Mouse (Mus musculus): Measurements from ENCODE around the gene Emc7.
A peak's percentile ranks its signal among the peaks of the same experiment; 100 is the strongest.

The Emc7 gene

DNA sequence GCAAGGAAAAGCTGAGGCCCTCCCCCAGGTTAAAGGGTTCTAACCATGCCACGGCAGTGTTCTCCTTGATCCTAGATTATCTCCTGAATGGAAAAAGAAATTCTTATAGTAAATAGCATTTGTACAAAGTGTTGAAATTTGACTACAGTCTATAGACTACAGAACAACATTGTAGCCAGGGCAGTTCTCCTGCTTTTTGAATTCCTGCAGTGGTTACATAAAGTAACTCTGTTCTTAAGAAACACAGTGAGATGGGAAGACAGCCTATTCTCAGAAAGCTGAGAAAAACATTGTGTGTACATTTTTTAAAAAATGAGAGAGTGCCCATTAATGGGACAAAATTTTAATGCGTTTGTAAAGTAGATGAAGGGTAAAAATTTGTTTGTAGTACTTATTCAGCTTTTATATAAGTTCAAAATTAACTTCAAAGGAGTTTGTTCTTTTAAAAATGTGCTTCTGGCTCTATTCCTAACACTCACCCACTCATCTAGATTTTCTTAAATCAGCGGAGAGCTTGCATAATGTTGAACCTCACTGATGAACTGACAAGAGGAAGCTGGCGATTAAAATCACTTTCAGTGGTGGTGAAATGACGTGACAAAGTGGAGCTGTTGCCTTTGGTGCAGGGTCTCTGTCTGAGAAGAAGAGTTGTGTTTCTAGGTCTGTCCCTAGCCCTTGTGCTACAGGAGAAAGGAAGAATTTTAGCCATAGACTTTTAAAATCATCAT is 20.4 kb downstream of the Emc7 start:
- no peak for DNase-seq (ENCODE audit: low spot score in 2 of 2)

DNA sequence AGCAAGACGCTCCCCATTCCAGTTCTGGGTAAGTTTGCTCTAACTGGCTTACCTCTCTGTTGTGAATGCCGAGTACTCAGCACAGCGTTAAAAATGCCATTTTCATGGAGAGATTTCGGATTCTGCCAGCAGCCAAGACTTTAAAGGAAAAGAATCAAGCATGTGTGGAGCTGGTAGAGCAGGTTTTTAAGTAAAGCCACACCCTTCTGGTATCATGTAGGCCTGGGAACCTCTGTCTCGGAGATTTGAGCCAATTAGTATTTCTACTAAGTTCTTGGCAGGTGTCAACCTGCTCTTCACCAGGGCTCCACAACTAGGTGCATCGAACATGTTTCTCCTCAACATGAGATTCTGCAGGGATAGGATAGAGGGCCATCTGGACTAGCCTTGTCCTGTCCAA is 21.8 kb downstream of the Emc7 start:
- DNase-seq (ENCODE audit: low spot score in 2 of 2) = no peak

DNA sequence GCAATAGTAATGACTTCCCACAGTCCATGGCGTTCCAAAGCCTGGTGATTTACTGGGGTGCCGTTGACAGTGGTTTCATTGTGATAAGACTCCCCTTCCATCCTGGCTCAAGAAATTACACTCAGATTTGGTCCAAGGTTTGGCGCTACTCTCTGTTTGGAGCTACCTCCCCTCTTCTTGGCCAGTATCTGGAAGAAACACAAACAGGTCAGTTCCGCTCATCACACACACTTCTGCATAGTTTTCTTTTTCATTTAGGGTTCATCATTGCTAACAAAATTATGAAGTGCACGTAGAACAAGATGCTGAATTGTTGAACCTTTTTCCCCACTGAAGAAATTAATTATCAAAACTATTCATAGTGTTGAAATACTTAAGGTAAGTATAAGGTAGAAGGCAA is 25.9 kb downstream of the Emc7 start, which contains the start of gene Chrm5:
Chrm5 (minus strand) TSS at position 101 of the 400 bp plus-strand sequence.
- DNase-seq (ENCODE audit: low spot score in 2 of 2) = no peak

DNA sequence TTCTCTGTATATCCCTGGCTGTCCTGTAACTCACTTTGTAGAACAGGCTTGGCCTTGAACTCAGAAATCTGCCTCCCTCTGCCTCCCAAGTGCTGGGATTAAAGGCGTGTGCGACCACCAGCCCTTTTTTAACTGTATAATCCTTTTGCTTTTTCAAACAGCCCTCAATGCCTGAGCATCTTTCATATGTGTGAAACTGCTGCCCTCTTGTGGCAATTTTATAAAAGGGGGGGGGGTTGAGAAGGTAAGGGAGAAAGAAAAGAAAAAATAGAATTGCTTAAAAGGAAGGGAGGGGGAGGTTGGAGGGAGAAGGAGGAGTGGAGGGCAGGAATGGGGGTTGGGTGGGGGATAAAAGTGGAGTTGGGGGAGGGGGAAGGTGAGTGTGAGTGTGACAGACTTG is 26.8 kb downstream of the Emc7 start:
- DNase-seq (ENCODE audit: low spot score in 2 of 2) = no peak

DNA sequence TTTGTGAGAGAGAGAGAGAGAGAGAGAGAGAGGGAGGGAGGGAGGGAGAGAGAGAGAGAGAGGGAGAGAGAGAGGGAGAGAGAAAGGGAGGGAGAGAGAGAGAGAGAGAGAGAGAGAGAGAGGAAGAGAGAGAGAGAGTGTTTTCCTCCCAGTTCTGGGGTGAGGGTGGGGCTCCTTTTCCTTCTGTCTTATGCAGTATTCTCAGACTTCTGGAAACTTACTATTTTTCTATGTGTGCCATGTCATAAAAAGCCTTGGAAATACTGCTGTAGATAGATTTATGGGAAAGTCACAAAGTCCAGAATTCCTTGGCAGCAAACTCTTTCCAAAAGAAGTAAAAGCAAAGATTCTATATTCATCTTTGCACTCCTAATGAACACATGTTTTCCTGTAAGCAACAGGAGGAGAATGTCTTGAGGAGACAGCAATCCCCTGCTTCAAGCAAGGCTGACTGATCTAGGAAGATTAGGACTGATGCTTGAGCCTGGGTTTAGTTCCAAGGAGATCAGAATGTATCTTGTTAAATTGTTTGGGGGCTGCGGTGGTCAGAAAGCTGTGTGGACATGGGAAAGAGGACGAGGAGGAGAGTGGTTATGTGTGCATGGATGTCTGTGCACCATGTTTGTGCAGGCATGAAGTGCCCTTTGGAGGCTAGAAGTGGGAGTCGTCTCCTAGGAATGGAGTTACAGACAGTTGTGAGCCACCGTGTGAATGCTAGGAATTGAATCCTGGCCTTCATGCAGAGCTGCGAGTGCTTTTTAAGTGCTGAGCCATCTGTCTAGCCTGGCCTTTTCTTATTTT is 27.9 kb downstream of the Emc7 start:
- no peak for DNase-seq (ENCODE audit: low spot score in 2 of 2)

DNA sequence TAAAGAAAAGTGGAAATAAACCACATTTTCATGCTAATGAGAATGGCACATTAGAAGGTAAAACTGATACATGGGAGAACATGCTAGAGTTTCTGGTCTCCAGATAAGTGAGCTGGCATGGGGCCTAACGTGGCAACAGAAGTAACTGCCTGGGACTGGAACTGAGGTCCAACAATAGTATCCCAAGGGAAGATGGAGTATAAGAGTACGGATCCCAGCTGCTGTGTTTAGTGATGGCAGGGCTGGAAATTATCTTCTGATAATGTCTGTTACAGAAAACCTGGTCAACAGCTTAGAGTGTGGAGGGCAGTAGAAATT is 28.5 kb downstream of the Emc7 start:
- DNase-seq (ENCODE audit: low spot score in 2 of 2) = no peak

DNA sequence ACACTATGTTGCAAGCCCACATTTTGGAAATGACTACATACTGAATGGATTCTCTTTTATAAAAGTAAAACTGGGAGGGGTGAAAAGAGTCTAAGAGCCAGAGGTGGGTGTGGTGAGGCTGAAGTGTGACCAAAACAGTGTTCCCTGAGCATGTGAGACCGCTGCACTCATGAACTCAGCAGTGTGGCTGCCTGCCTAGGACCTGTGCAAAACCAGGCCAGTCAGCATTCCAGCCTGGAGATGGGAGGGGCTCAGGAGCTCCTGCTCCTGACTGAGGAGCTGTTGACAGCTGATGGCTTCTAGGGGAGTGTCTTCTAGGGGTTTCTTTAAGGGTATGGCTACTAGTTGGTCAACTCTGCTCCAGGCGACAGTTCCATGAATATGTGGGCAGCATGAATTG is 30.1 kb downstream of the Emc7 start:
- DNase-seq (ENCODE audit: low spot score in 2 of 2) = no peak

DNA sequence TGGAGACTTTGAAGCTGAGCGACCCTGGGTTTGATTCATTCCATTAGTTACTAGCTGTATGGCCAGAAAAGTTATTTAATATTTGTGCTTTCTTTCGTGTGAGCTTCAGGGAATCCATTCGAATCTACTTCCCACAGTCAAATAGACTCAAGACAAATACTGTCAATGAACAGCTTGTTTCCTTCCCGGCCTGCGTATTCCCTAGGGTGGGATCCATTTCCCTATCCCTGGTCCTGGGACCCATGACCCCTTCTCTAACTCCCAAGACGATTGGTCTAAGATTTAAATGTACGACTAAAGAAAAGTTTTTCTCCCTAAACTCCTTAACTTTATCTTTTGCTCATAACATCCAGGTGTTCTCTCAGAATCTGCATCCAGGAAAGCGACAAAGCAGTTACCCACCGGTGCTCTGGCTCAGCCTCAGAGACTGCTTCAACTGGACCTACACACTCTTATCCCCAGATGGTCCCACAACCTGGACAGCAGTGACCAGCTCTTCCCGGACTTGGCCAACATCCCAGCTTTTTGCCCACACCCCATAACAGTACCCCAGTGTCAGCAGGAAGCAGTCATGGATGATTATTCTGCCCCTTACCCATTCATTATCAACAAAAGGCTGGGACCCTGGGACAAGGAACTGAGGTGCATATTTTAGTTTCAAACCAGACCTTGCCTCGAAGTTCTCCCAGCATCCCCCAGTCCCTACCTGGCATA is 35.8 kb downstream of the Emc7 start:
- no peak for DNase-seq (ENCODE audit: low spot score in 2 of 2)

DNA sequence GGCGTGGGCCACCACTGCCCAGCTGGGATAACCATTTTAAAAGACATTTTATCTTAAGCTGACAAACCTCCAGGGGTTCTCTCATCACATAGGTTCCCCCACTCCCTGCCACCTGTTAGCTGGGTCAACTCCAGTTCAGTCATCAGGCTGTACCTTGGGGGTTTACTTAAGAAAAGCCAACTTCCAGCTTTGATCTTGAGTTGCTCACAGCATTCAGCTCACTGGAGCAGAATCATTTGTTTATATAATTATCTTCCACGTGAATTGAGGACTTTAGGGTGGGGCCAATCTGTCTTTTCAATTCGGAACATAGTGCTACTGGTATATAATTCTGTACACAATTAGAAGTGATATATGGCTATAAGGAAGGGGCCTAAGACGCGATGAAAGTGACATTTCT is 36.8 kb downstream of the Emc7 start:
- DNase-seq (ENCODE audit: low spot score in 2 of 2) = no peak

DNA sequence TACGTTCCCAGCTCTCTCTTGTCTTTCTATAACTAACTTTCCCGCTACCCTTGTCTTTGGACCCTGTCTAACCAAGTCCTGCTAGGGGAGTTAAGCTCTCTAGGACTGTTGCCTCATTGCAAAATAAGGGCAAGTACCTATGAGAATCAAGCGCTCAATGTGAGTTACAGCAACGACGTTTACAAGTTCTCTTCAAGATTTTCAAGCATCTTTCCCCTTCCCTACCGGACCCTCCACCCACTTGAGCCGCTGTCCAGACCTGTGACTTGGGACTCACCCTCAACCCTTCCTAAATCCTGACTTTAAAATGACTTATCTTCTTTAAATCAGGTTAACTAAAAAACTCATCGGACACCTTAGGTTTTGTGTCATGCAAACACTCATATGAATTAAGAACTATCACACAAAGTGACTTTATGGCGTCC is 37.6 kb downstream of the Emc7 start:
- DNase-seq (ENCODE audit: low spot score in 2 of 2) = peak in 1 of 2 experiments; percentile 63

DNA sequence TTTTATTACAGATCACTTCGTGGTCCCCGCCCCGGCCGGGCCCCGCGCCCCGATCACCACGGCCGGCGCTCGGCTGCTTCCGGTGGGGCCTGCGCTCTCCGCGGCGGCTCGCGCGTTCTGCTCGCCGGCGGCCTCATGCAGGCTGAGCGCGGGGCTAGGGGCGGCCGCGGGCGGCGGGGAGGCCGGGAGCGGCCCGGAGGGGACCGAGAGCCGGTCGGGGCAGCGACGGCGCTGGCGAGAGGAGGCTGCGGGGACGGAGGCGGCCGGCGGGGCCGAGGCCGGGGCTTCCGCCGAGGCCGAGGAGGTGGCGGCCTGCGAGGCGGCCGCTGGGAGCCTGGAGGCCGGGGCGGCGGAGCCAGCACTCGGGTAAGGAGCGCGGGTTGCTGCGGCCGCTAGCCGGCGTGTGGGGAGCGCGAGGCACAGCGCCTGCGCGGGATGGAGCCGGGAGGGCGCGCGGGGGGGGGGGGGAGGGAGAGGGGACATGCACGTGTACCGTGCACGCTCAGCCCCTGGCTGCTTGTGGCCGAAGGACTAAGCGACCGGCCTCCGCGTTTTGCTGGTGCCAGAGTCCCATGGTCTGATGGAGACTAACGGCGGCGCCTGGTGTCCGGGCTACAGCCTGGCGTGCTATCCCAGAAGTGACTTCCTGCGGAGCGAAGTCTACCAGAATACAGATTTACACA is 38.2 kb downstream of the Emc7 start, which contains the start of gene Aven:
Aven (plus strand) TSS at position 109 of the 683 bp plus-strand sequence.
- peak; percentile 75 to 87 for DNase-seq (ENCODE audit: low spot score in 2 of 2)

DNA sequence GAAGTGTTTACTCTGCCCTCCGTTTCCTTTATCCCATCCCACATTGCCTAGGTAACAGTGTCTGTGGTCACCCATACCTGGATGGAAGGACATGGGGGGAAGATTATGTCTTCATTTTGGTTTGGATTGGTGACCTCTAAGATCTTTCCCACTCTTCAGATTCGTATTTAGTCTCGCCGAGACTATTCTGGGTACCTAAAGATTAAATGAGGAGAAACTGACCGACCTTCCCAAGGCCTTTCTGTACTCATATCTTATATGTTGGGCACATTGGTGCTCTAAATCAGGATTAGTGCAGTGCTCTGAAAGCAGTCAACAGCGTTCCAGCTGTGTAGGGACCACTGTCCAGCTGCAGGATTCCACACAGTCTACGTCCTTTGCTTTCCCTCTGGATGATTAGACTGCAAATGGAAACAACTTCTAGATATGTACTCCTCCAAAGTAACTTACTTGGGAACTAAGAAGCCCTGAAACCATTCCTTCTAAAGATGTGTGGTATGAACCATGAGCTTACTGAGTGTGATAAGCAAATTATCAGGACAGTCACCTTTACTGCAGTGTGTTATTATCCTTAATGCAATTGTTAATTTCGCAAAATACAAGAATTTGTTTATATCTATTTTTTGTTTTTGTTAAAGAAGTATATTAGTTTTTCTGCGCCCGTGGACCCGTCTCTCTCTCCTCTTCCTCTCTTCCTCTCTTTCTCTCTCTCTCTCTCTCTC is 38.9 kb downstream of the Emc7 start:
- DNase-seq (ENCODE audit: low spot score in 2 of 2) = no peak

DNA sequence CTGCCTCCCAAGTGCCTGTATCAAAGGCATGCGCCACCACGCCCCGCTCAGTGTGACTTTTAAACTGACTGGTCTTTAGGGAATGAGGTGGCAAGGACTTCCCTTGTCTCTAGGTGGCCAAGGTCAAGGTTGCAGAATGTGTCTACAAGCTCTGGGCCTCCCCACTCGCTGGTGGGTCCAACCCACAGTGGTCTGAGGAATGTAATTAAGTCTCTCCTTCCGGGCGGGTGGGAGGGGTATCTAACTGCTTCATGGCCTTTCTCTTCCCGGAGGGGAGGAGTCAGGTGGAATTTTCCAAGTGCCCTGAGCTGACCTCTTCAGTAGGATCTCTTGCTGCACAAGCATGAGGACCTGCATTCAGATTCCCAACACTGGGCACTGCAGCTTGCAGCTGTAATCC is 43.1 kb downstream of the Emc7 start:
- no peak for DNase-seq (ENCODE audit: low spot score in 2 of 2)

DNA sequence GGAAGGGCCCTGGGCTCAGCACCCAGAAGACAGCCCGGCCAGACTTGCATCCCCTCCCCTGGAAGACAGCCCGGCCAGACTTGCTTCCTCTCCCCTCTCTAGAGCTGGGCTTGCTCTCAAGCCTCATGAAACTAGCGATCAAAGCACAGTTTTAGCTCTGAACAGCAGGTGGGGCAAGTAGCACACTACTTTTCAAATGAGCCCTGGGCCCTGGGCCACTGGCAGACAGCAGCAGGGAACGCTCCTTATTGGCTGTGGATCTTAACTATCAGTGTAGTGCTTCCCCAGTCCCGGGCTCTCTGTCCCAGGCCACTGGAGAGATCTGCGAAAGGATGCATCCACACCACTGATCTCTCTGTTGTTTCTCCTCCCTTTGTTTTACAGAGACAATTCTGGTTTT is 46.4 kb downstream of the Emc7 start:
- peak; percentile 66 to 76 for DNase-seq (ENCODE audit: low spot score in 2 of 2)

DNA sequence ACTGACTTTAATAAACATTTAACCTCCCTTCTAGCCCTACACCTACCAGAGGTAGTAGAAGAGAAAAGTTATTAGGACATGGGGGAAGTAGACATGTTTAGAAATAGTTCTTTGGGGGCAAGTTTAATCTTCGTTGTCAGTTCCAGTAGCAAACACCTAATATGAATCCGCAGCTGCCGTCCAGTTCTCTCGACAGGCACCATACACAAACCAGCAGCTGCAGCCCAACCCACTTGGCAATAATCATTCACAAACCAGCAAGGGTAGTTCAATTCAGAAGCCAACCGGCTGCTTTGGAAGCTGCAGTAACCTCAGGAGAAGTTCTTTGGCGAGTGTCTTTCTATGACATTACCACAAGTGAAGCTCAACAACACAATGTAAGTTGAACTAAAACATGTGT is 49.2 kb downstream of the Emc7 start:
- DNase-seq (ENCODE audit: low spot score in 2 of 2) = no peak

DNA sequence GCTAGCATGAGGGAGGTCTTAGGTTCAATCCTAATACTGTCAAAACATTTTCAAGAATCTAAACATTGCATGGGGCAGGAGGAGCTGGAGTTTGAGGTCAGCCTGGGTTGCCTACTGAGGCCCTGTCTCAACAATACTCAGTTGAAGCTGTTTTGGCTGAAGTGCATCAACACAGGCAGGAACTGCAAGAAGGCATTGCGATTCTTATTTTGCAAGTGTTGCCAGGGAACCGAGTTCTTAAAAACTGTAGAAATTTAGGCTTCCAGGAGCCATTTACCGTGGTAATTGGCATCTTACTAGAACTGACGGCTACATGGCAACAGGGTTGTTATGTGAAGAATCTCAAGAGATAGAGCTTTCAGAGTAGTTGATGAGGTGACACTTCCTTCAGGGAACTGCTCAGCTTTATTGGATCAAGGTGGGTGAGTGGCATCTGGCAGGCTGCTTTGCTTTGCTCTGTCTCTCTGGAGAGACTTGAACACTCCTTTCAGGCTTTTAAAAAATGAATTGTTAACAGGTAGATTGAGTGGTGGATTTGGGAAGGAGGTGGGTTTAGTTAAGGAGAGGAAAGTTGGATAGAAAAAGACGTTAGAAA is 52.1 kb downstream of the Emc7 start:
- DNase-seq (ENCODE audit: low spot score in 2 of 2) = no peak

DNA sequence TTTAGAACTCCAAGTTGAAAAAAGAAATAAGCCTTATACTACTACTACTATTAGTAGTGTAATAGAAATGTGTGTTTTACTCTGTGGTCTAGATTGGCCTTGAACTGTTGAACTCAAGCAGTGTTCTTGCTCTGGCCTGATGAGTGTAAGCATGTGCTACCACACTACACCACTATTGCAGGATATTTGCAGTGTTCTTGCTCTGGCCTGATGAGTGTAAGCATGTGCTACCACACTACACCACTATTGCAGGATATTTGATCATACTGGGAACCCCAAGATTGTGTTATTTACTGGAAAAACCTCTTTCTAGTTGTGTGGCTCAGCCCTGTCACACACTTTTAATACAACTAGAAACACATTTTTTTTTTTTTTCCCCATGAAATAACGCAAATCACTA is 52.6 kb downstream of the Emc7 start:
- DNase-seq (ENCODE audit: low spot score in 2 of 2) = no peak

DNA sequence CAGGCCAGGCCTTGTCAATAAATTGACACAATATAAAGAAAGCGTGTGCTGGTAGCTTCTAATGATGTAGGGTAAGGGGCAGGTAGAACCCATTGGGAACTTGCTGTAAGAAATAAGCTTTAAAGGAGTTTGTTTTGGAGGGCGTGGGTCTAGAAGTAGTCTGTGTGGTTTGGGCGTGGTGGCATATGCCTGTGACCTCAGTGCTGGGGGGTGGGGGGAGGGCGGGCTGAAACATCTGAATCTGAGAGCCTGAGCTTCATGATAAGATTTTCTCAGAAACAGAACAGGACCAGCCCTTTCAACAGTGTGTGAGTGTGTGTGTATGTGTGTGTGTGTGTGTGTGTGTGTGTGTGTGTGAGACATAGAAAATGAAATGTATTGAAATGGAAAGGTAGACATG is 55.3 kb downstream of the Emc7 start:
- peak in 1 of 2 experiments; percentile 19 for DNase-seq (ENCODE audit: low spot score in 2 of 2)

DNA sequence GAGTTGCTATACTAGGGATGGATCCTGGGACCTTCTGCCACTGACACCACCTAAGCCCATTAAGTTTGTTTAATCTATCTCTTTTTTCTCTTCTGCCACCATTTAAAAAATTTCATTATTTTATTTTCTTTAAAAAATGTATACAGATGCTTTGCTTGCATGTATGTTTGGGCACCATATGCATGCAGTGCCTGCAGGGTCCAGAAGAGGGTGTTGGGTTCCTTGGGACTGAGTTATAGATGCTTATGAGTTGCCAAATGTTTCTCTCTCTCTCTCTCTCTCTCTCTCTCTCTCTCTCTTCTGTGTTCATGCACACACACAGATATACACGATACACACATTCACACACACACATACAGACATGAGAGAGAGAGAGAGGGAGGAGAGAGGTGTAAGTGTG is 58.2 kb downstream of the Emc7 start:
- no peak for DNase-seq (ENCODE audit: low spot score in 2 of 2)

DNA sequence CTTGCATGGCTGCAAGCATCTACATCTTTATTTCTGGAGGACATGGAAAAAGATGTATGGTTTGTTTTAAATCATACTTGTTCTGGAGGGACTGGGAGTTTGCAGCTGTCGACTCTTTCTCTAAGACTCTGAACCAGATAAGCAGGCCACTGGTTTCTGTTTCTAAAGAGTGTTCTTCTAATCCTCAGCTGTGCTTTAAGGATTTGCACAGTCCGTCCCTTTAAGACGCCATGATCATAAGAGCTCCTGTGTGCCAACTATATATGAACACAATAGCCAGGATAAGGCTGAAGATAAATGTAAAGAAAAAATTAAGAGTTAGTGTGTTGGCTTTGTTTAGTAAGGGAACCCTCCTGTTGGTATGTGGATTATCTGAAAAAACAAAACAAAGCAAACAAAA is 61.9 kb downstream of the Emc7 start:
- DNase-seq (ENCODE audit: low spot score in 2 of 2) = no peak

DNA sequence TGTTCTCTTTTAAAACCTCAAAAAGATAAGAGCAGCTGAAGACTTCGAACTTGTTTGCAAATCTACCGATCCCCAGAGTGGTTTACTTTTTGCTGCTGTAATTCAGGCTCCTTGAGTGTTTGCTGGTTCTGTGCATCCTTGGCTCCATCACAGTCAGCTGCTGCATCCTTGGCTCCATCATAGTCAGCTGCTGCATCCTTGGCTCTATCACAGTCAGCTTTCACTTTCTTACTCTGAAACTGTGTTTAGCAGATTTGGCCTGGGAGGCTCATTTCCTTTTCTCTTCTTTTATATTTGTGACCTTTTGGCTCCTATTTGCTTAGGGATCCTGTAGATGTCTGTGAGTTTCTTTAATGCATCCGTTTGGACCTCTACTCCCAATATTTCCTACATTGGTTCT is 62.4 kb downstream of the Emc7 start:
- no peak for DNase-seq (ENCODE audit: low spot score in 2 of 2)
